Mouse (Mus musculus) forebrain, embryonic 12.5 days (tissue): Measurements from ENCODE around the gene Usp7. TPM values are rescaled to one million over a fixed set of nuclear protein-coding genes. Genes with fewer than 3 reads are reported as not detected.

Experiments
- ATAC-seq: fragments of 200-750 bp; cut with Nextera tagmentation; 2 replicates; pipeline ENCODE4 v1.8.0; 2017; ENCODE audit warnings: moderate TSS enrichment; ENCODE audit not compliant: low FRiP score
- H3K27ac ChIP-seq: fragments of 300-500 bp; sonication (generic); 2 replicates; pipeline ENCODE4 v1.5.1; 2016; ENCODE audit warnings: mild to moderate bottlenecking
- H3K27me3 ChIP-seq: fragments of 300-500 bp; sonication (generic); 2 replicates; pipeline ENCODE4 v1.6.1; 2016; ENCODE audit warnings: mild to moderate bottlenecking
- H3K36me3 ChIP-seq: fragments of 300-500 bp; sonication (generic); replicated peaks from 2 replicates; pipeline ENCODE4 v1.6.1; 2016; ENCODE audit warnings: mild to moderate bottlenecking
- H3K4me1 ChIP-seq: fragments of 300-500 bp; sonication (generic); 2 replicates; pipeline ENCODE4 v1.6.1; 2016
- H3K4me2 ChIP-seq: fragments of 300-500 bp; sonication (generic); 2 replicates; pipeline ENCODE4 v1.6.1; 2016; ENCODE audit warnings: mild to moderate bottlenecking, moderate library complexity
- H3K4me3 ChIP-seq: fragments of 300-500 bp; sonication (generic); replicated peaks from 2 replicates; pipeline ENCODE4 v1.5.1; 2016; ENCODE audit warnings: mild to moderate bottlenecking
- H3K9ac ChIP-seq: fragments of 300-500 bp; sonication (generic); 2 replicates; pipeline ENCODE4 v1.6.1; 2016; ENCODE audit warnings: mild to moderate bottlenecking
- H3K9me3 ChIP-seq: fragments of 300-500 bp; sonication (generic); 2 replicates; pipeline ENCODE4 v1.6.1; 2016
- WGBS: fragments of 180-500 bp; shearing (Covaris S2); methylation state at CpG from one replicate; pipeline ENCODE4 v1.1.7; 2016; 5-methylcytosine and 5-hydroxymethylcytosine counted together
- polyA plus RNA-seq: library from polyadenylated mRNA; unstranded; fragments of >200 nt; fragmentation: Nextera tagmentation; extraction: Ambion mirVana; gene quantifications from 2 replicates; pipeline ENCODE4 v1.2.1, GENCODE M21; 2016

Usp7 gene
- 40.3 and 41.8 TPM in 2 replicates for polyA plus RNA-seq

GRCm38 (mm10) chr16:8791949-8792557 lies at the start of gene Usp7:
Usp7 (minus strand) TSS chr16:8792308.
- no peaks in the 10 kb centered on the region for H3K9me3 ChIP-seq
- no peaks in the 10 kb centered on the region for H3K36me3 ChIP-seq
- no peak within 1 kb of the TSS for H3K4me2 ChIP-seq
- ATAC-seq: no peak
- no peak within 1 kb of the TSS for H3K27ac ChIP-seq
- WGBS: 96% methylated on average over 20 of the region's 20 CpGs
- H3K4me1 ChIP-seq: no peaks in the 10 kb centered on the region
- H3K9ac ChIP-seq: no peak within 1 kb of the TSS
- H3K27me3 ChIP-seq: no peaks in the 10 kb centered on the region
- no peak within 1 kb of the TSS for H3K4me3 ChIP-seq

GRCm38 (mm10) chr16:8840557-8840956 lies 48.4 kb upstream of the Usp7 start:
- no peak overlapping the region for H3K27ac ChIP-seq
- no peaks in the 10 kb centered on the region for H3K9me3 ChIP-seq
- 0 out of 2 replicates have a peak, but pooled peaks cover 4% of the 10 kb centered on the region for H3K4me1 ChIP-seq
- no peaks in the 10 kb centered on the region for H3K27me3 ChIP-seq
- 93% methylated on average over 3 of the region's 3 CpGs for WGBS
- H3K36me3 ChIP-seq: peaks cover 50% of the 10 kb centered on the region
- no peak overlapping the region for H3K4me3 ChIP-seq
- H3K4me2 ChIP-seq: no peak overlapping the region
- ATAC-seq: no peak
- H3K9ac ChIP-seq: no peak overlapping the region

- Histone ChIP-seq H3K27me3 (no peaks in the 10 kb centered on the region), H3K4me1 (peaks cover 10% of the 10 kb centered on the region; the same call in 1 of the 2 replicates), H3K9me3 (no peaks in the 10 kb centered on the region), H3K36me3 (peaks cover 50% of the 10 kb centered on the region), H3K4me3 (no peak overlapping the region), H3K9ac (no peak overlapping the region), H3K27ac (no peak overlapping the region), H3K4me2 (no peak overlapping the region)
- ATAC-seq: no peak
Measured at GRCm38 (mm10) chr16:8838921-8839320, 46.8 kb upstream of the Usp7 start.

GRCm38 (mm10) chr16:8837595-8837994 lies 45.5 kb upstream of the Usp7 start:
- H3K27me3 ChIP-seq: no peaks in the 10 kb centered on the region
- H3K9ac ChIP-seq: no peak overlapping the region
- no peaks in the 10 kb centered on the region for H3K9me3 ChIP-seq
- peaks cover 49% of the 10 kb centered on the region for H3K36me3 ChIP-seq
- 96% methylated on average over 1 of the region's 1 CpGs for WGBS
- H3K4me1 ChIP-seq: peaks cover 22% of the 10 kb centered on the region
- no peak for ATAC-seq
- H3K4me3 ChIP-seq: no peak overlapping the region
- no peak overlapping the region for H3K27ac ChIP-seq
- H3K4me2 ChIP-seq: no peak overlapping the region

- Histone ChIP-seq H3K36me3 (peaks cover 49% of the 10 kb centered on the region), H3K4me1 (peaks cover 27% of the 10 kb centered on the region), H3K9me3 (no peaks in the 10 kb centered on the region), H3K27me3 (no peaks in the 10 kb centered on the region), H3K4me2 (no peak overlapping the region), H3K27ac (no peak overlapping the region), H3K9ac (no peak overlapping the region), H3K4me3 (no peak overlapping the region)
- no peak for ATAC-seq
- WGBS: 98% methylated on average over 1 of the region's 1 CpGs
Measured at GRCm38 (mm10) chr16:8836876-8837275, 44.8 kb upstream of the Usp7 start.

- H3K9me3 ChIP-seq: no peaks in the 10 kb centered on the region
- H3K4me1 ChIP-seq: peaks cover 35% of the 10 kb centered on the region
- no peak for ATAC-seq
- H3K9ac ChIP-seq: peak overlapping the region; percentile 99
- peak overlapping the region; percentile 89 for H3K4me2 ChIP-seq
- no peaks in the 10 kb centered on the region for H3K27me3 ChIP-seq
- H3K27ac ChIP-seq: peak overlapping the region; percentile 97
- peak overlapping the region; percentile 97 for H3K4me3 ChIP-seq
- WGBS: 8% methylated on average over 12 of the region's 12 CpGs
- H3K36me3 ChIP-seq: peaks cover 20% of the 10 kb centered on the region
Measured at GRCm38 (mm10) chr16:8831241-8831640, 39.1 kb upstream of the Usp7 start.

GRCm38 (mm10) chr16:8830431-8831211 lies 38.5 kb upstream of the Usp7 start:
- peaks cover 34% of the 10 kb centered on the region for H3K4me1 ChIP-seq
- peak overlapping the region; percentile 97 for H3K27ac ChIP-seq
- H3K9me3 ChIP-seq: no peaks in the 10 kb centered on the region
- peak overlapping the region; percentile 89 for H3K4me2 ChIP-seq
- peak overlapping the region; percentile 99 for H3K9ac ChIP-seq
- no peaks in the 10 kb centered on the region for H3K27me3 ChIP-seq
- ATAC-seq: peak; percentile 34
- H3K4me3 ChIP-seq: peak overlapping the region; percentile 97
- H3K36me3 ChIP-seq: peaks cover 19% of the 10 kb centered on the region
- under 1% methylated on average over 54 of the region's 74 CpGs for WGBS

GRCm38 (mm10) chr16:8829564-8830359 lies 37.7 kb upstream of the Usp7 start, which contains the start of gene 1810013L24Rik:
1810013L24Rik (plus strand) TSS chr16:8830100.
- peak within 1 kb of the TSS; percentile 99 for H3K9ac ChIP-seq
- WGBS: under 1% methylated on average over 74 of the region's 80 CpGs
- H3K27me3 ChIP-seq: no peaks in the 10 kb centered on the region
- H3K27ac ChIP-seq: peak within 1 kb of the TSS; percentile 97
- peak within 1 kb of the TSS; percentile 93 for H3K4me2 ChIP-seq
- H3K4me1 ChIP-seq: peaks cover 31% of the 10 kb centered on the region
- ATAC-seq: peak; percentile 97
- H3K9me3 ChIP-seq: no peaks in the 10 kb centered on the region
- H3K36me3 ChIP-seq: peaks cover 11% of the 10 kb centered on the region
- peak within 1 kb of the TSS; percentile 97 for H3K4me3 ChIP-seq

- H3K27me3 ChIP-seq: no peaks in the 10 kb centered on the region
- H3K4me2 ChIP-seq: peak overlapping the region; percentile 93
- ATAC-seq: peak; percentile 57
- H3K9ac ChIP-seq: peak overlapping the region; percentile 65
- peak overlapping the region; percentile 97 for H3K4me3 ChIP-seq
- H3K27ac ChIP-seq: peak overlapping the region; percentile 94
- H3K36me3 ChIP-seq: peaks cover 9% of the 10 kb centered on the region
- H3K9me3 ChIP-seq: no peaks in the 10 kb centered on the region
- peaks cover 28% of the 10 kb centered on the region for H3K4me1 ChIP-seq
- WGBS: 12% methylated on average over 33 of the region's 33 CpGs
Measured at GRCm38 (mm10) chr16:8828636-8829563, 36.8 kb upstream of the Usp7 start.

- no peak overlapping the region for H3K4me3 ChIP-seq
- no peaks in the 10 kb centered on the region for H3K27me3 ChIP-seq
- no peak for ATAC-seq
- no peak overlapping the region for H3K9ac ChIP-seq
- 92% methylated on average over 7 of the region's 7 CpGs for WGBS
- no peak overlapping the region for H3K4me2 ChIP-seq
- H3K4me1 ChIP-seq: peaks cover 14% of the 10 kb centered on the region
- no peaks in the 10 kb centered on the region for H3K36me3 ChIP-seq
- no peaks in the 10 kb centered on the region for H3K9me3 ChIP-seq
- no peak overlapping the region for H3K27ac ChIP-seq
Measured at GRCm38 (mm10) chr16:8827366-8827765, 35.3 kb upstream of the Usp7 start.

GRCm38 (mm10) chr16:8823661-8824060 lies 31.6 kb upstream of the Usp7 start:
- Histone ChIP-seq H3K27ac (no peak overlapping the region), H3K4me1 (no peaks in the 10 kb centered on the region), H3K9me3 (no peaks in the 10 kb centered on the region), H3K9ac (no peak overlapping the region), H3K27me3 (no peaks in the 10 kb centered on the region), H3K4me3 (no peak overlapping the region), H3K36me3 (no peaks in the 10 kb centered on the region), H3K4me2 (no peak overlapping the region)
- ATAC-seq: no peak
- 75% methylated on average over 2 of the region's 2 CpGs for WGBS
